Mouse (Mus musculus): Measurements from ENCODE around the gene F13b. TPM values are rescaled to one million over a fixed set of nuclear protein-coding genes. Genes with fewer than 3 reads are reported as not detected.
A peak's percentile ranks its signal among the peaks of the same experiment; 100 is the strongest.

Gene F13b
- not detected in 2 replicates for polyA plus RNA-seq (2015; fragmentation: Nextera tagmentation; extraction: Ambion mirVana)

DNA sequence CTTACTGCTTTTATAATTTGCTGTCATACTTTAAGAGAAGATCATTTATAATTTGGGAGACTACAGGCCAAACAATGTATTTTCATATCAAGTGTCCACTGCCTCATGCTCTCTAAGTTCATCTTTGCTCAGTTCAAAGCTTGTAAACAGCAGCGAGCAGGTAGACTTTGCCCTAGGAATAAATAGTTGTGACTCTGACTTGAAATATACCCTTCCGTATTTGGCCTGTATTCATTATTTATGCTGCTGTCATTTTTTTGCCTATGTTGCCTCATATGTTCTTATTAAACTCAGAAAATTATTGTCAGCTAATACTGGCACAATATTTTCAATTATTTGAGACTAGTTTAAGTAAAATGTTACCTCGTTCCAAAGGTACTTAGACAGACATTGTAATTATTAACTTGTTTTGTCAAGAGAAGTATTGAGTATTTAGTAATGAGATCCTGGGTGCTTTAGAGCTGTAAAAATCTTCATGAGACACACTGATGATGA is at the start of gene F13b:
Gene F13b (plus strand): TSS at position 445 of the 495 bp plus-strand sequence.
- Histone ChIP-seq H3K4me1 (no peaks in the 10 kb centered on the region), H3K4me2 (replicated peaks) (no peak within 1 kb of the TSS), H3K36me3 (no peaks in the 10 kb centered on the region), H3K27ac (no peak within 1 kb of the TSS), H3K9me3 (no peaks in the 10 kb centered on the region), H3K9ac (no peak within 1 kb of the TSS), H3K27me3 (no peaks in the 10 kb centered on the region), H3K4me3 (no peak within 1 kb of the TSS)
- ATAC-seq (ENCODE audit: low FRiP score, low read depth) = no peak
- WGBS = 91% methylated on average over 3 of the region's 3 CpGs

GRCm38 (mm10) chr1:139454340-139455225 is 46.9 kb upstream of the F13b start, which contains the start of gene Aspm:
Gene Aspm, plus strand, starts transcription at chr1:139454772.
- H3K27ac ChIP-seq = 0 out of 2 replicates have a peak within 1 kb of the TSS, but pooled peaks have one; percentile 15
- WGBS = 0% methylated on average over 65 of the region's 65 CpGs

GRCm38 (mm10) chr1:139455226-139455869 is 46.2 kb upstream of the F13b start:
- 3% methylated on average over 17 of the region's 17 CpGs for WGBS
- Histone ChIP-seq H3K4me3 (peak overlapping the region; percentile 85), H3K4me1 (peaks cover 19% of the 10 kb centered on the region), H3K36me3 (peaks cover 21% of the 10 kb centered on the region), H3K4me2 (replicated peaks) (peak overlapping the region; percentile 91), H3K9ac (peak overlapping the region; percentile 80), H3K27ac (no peak overlapping the region), H3K27me3 (no peaks in the 10 kb centered on the region), H3K9me3 (no peaks in the 10 kb centered on the region)
- peak; percentile 20 for ATAC-seq (ENCODE audit: low FRiP score, low read depth)

More at GRCm38 (mm10) chr1:139454340-139455225, 46.9 kb upstream of the F13b start, which contains the start of gene Aspm:
- Histone ChIP-seq H3K36me3 (peaks cover 21% of the 10 kb centered on the region), H3K4me2 (replicated peaks) (peak within 1 kb of the TSS; percentile 91), H3K9me3 (no peaks in the 10 kb centered on the region), H3K9ac (peak within 1 kb of the TSS; percentile 80), H3K27me3 (no peaks in the 10 kb centered on the region), H3K4me1 (peaks cover 17% of the 10 kb centered on the region), H3K4me3 (peak within 1 kb of the TSS; percentile 85)
- ATAC-seq (ENCODE audit: low FRiP score, low read depth) = peak; percentile 100

DNA sequence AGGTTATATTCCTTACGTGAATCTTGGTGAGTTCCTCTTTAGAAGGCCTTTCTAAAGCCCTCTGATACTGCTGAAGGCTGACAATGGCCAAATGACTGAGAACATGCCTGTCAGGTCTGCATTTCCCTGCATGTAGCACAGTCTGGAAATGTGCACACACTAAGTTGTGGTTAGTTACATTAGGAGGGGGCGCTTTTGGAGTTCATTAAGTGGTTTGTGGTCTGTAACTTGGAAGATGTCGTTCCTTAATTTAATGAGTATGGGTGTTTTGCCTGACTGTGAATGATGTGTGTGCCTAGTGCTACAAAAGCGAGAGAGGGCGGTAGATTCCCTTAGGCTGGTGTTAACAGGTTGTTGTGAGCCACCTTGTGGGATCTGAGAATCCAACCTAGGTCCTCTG is 40.7 kb upstream of the F13b start:
- H3K4me1 ChIP-seq = peaks cover 17% of the 10 kb centered on the region
- H3K27me3 ChIP-seq = no peaks in the 10 kb centered on the region
- no peaks in the 10 kb centered on the region for H3K9me3 ChIP-seq
- H3K27ac ChIP-seq = no peak overlapping the region
- H3K36me3 ChIP-seq = peaks cover 53% of the 10 kb centered on the region
- no peak overlapping the region for H3K4me2 ChIP-seq (replicated peaks)
- no peak overlapping the region for H3K9ac ChIP-seq
- no peak overlapping the region for H3K4me3 ChIP-seq
- ATAC-seq (ENCODE audit: low FRiP score, low read depth) = no peak
- 79% methylated on average over 5 of the region's 5 CpGs for WGBS

GRCm38 (mm10) chr1:139465936-139466335 is 35.6 kb upstream of the F13b start:
- no peak for ATAC-seq (ENCODE audit: low FRiP score, low read depth)
- Histone ChIP-seq H3K9me3 (no peaks in the 10 kb centered on the region), H3K36me3 (peaks cover 64% of the 10 kb centered on the region), H3K9ac (no peak overlapping the region), H3K4me2 (replicated peaks) (no peak overlapping the region), H3K27me3 (no peaks in the 10 kb centered on the region), H3K4me3 (no peak overlapping the region), H3K27ac (no peak overlapping the region), H3K4me1 (0 out of 2 replicates have a peak, but pooled peaks cover under 1% of the 10 kb centered on the region)
- WGBS = 88% methylated on average over 11 of the region's 11 CpGs

DNA sequence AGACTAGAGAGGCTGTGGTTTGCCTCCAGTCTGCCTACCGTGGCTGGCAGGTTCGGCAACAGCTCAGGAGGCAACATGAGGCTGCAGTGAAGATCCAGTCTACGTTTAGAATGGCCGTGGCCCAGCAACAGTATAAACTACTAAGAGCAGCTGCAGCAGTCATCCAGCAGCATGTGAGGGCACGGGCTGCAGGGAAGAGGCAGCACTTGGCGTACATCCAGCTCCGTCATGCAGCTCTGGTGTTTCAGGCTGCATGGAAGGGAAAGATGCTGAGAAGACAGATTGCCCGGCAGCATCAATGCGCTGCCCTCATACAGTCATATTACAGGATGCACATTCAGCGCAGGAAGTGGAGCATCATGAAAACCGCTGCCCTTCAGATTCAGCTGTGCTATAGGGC is 22.6 kb upstream of the F13b start:
- Histone ChIP-seq H3K4me1 (no peaks in the 10 kb centered on the region), H3K36me3 (peaks cover 86% of the 10 kb centered on the region), H3K4me2 (replicated peaks) (no peak overlapping the region), H3K27me3 (no peaks in the 10 kb centered on the region), H3K9ac (no peak overlapping the region), H3K4me3 (no peak overlapping the region), H3K27ac (no peak overlapping the region), H3K9me3 (no peaks in the 10 kb centered on the region)
- 94% methylated on average over 11 of the region's 11 CpGs for WGBS
- ATAC-seq (ENCODE audit: low FRiP score, low read depth) = no peak

DNA sequence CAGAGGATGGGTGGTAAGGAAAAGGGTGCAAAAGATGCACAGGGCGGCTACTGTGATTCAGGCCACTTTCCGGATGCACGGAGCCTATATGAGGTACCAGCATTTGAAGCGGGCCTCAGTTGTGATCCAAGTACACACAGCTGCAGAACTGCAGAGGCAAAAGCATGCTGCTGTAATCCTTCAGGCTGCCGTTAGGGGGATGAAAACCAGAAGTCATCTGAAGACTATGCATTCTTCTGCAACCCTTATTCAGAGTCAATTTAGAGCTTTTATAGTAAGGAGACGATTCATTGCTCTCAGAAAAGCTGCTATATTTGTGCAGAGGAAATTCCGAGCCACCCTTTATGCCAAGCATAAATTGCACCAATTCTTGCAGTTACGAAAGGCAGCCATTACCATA is 21.3 kb upstream of the F13b start:
- Histone ChIP-seq H3K9me3 (no peaks in the 10 kb centered on the region), H3K36me3 (peaks cover 76% of the 10 kb centered on the region), H3K4me3 (no peak overlapping the region), H3K27me3 (no peaks in the 10 kb centered on the region), H3K9ac (no peak overlapping the region), H3K4me2 (replicated peaks) (no peak overlapping the region), H3K4me1 (no peaks in the 10 kb centered on the region), H3K27ac (no peak overlapping the region)
- no peak for ATAC-seq (ENCODE audit: low FRiP score, low read depth)
- 90% methylated on average over 8 of the region's 8 CpGs for WGBS

- H3K4me2 ChIP-seq (replicated peaks) = no peak overlapping the region
- H3K27me3 ChIP-seq = no peaks in the 10 kb centered on the region
- ATAC-seq (ENCODE audit: low FRiP score, low read depth) = no peak
- H3K9me3 ChIP-seq = no peaks in the 10 kb centered on the region
- peaks cover 70% of the 10 kb centered on the region for H3K36me3 ChIP-seq
- H3K27ac ChIP-seq = no peak overlapping the region
- no peaks in the 10 kb centered on the region for H3K4me1 ChIP-seq
- H3K4me3 ChIP-seq = no peak overlapping the region
- WGBS = 92% methylated on average over 4 of the region's 4 CpGs
- H3K9ac ChIP-seq = no peak overlapping the region
Observed at GRCm38 (mm10) chr1:139481146-139481545, 20.4 kb upstream of the F13b start.

DNA sequence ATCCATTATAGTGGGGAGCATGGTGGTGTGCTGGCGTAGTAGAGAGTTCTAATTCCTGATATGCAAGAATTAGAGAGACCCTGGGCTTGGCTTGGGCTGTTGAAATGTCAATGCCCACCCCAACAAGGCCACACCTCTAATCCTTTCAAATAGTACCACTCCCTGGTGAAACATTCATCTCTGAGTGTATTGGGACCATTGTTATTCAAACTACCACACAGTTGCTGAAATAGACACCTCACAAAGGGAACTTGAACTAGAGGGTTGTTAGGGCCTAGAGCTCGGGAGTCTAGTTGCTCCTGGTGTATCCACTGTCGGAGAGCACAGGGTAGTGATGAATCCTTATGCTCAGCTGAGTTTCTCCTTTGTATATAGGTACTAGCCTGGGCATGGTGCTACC is 6.9 kb upstream of the F13b start:
- no peak overlapping the region for H3K4me2 ChIP-seq (replicated peaks)
- H3K9ac ChIP-seq = no peak overlapping the region
- H3K36me3 ChIP-seq = peaks cover 38% of the 10 kb centered on the region
- no peak overlapping the region for H3K27ac ChIP-seq
- H3K9me3 ChIP-seq = no peaks in the 10 kb centered on the region
- ATAC-seq (ENCODE audit: low FRiP score, low read depth) = no peak
- H3K4me1 ChIP-seq = no peaks in the 10 kb centered on the region
- no peak overlapping the region for H3K4me3 ChIP-seq
- no peaks in the 10 kb centered on the region for H3K27me3 ChIP-seq
- 84% methylated on average over 3 of the region's 3 CpGs for WGBS

GRCm38 (mm10) chr1:139495408-139495807 is 6.1 kb upstream of the F13b start:
- Histone ChIP-seq H3K36me3 (peaks cover 31% of the 10 kb centered on the region), H3K4me1 (no peaks in the 10 kb centered on the region), H3K9ac (no peak overlapping the region), H3K9me3 (no peaks in the 10 kb centered on the region), H3K27ac (no peak overlapping the region), H3K4me3 (no peak overlapping the region), H3K4me2 (replicated peaks) (no peak overlapping the region), H3K27me3 (no peaks in the 10 kb centered on the region)
- 87% methylated on average over 2 of the region's 2 CpGs for WGBS
- no peak for ATAC-seq (ENCODE audit: low FRiP score, low read depth)

DNA sequence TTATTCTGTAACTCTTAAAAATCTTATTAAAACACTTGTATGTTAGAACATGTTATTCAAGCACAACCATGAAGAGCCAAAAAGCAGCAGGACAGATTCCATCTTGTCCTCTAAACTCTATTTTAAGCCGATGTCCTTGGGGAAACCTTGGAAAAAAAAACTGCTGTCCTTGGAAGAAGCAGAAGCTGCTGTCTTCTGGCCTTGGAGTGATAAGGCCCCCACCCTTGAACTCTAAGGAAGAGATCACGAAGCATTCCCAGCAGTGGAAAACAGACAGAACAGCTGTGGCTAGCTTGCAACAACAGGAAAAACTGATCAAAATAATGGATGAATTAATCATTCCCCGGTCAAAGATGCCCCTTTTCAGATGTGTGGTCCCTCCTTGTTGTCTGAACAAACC is 5.3 kb upstream of the F13b start:
- WGBS = 90% methylated on average over 3 of the region's 3 CpGs
- Histone ChIP-seq H3K27ac (no peak overlapping the region), H3K4me3 (no peak overlapping the region)

DNA sequence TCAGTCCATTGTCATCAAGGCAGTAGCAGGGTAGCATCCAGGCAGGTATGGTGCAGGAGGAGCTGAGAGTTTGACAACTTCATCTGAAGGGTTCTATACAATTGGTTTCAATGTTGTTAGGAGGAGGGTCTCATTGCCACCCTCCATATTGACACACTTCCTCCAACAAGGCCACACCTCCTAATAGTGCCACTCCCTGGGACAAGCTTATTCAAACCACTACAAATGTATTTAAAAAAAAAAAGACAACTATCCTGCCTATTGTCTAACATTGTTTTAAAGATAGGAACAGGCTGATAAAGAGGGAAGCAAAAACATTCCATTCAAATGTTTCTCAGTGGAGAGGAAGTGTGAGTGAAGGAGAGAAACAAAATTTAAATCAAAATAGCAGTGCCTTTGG is 1.8 kb upstream of the F13b start:
- Histone ChIP-seq H3K4me3 (no peak overlapping the region), H3K4me1 (no peaks in the 10 kb centered on the region), H3K9me3 (no peaks in the 10 kb centered on the region), H3K36me3 (peaks cover 2% of the 10 kb centered on the region), H3K27me3 (no peaks in the 10 kb centered on the region), H3K27ac (no peak overlapping the region), H3K4me2 (replicated peaks) (no peak overlapping the region), H3K9ac (no peak overlapping the region)
- no peak for ATAC-seq (ENCODE audit: low FRiP score, low read depth)

More for the DNA sequence above, 5.3 kb upstream of the F13b start:
- H3K36me3 ChIP-seq = peaks cover 26% of the 10 kb centered on the region
- H3K4me1 ChIP-seq = no peaks in the 10 kb centered on the region
- no peak overlapping the region for H3K4me2 ChIP-seq (replicated peaks)
- ATAC-seq (ENCODE audit: low FRiP score, low read depth) = no peak
- H3K9ac ChIP-seq = no peak overlapping the region
- H3K27me3 ChIP-seq = no peaks in the 10 kb centered on the region
- H3K9me3 ChIP-seq = no peaks in the 10 kb centered on the region

All from limb, embryonic 13.5 days (tissue).